Mouse (Mus musculus) forebrain, embryonic 14.5 days (tissue): ENCODE measurements around the gene Acmsd. TPM values are rescaled to one million over a fixed set of nuclear protein-coding genes. Genes with fewer than 3 reads are reported as not detected.
A peak's percentile ranks its signal among the peaks of the same experiment; 100 is the strongest.
"Not testable (repeated sequence)": the region's sequence is repeated elsewhere in the genome, so short reads cannot be mapped to it uniquely, and the experiment has no call there.

Experiments used
- ATAC-seq: fragments of 200-750 bp; cut with Nextera tagmentation; 2 replicates; pipeline ENCODE4 v1.8.0; 2017; ENCODE audit warnings: mild to moderate bottlenecking, moderate library complexity
- DNase-seq: peaks from one replicate; pipeline ENCODE4 v3.0.0-alpha.2; 2015; ENCODE audit warnings: low spot score
- H3K27ac ChIP-seq: fragments of 300-500 bp; sonication (generic); 2 replicates; pipeline ENCODE4 v1.5.1; 2014; ENCODE audit warnings: low read depth, mild to moderate bottlenecking, control low read depth, low read length, moderate library complexity
- H3K27me3 ChIP-seq: fragments of 300-500 bp; sonication (generic); replicated peaks from 2 replicates; pipeline ENCODE4 v1.6.1; 2014; ENCODE audit warnings: low read length, control low read depth, mixed read lengths; ENCODE audit not compliant: control insufficient read depth, insufficient read depth
- H3K36me3 ChIP-seq: fragments of 300-500 bp; sonication (generic); 2 replicates; pipeline ENCODE4 v1.6.1; 2014; ENCODE audit warnings: low read length, control low read depth; ENCODE audit not compliant: control insufficient read depth, insufficient read depth
- H3K4me1 ChIP-seq: fragments of 300-500 bp; sonication (generic); 2 replicates; pipeline ENCODE4 v1.6.1; 2014; ENCODE audit warnings: antibody characterized with exemption, low read length, control low read depth; ENCODE audit not compliant: control insufficient read depth, insufficient read depth
- H3K4me2 ChIP-seq: fragments of 300-500 bp; sonication (generic); 2 replicates; pipeline ENCODE4 v1.6.1; 2014; ENCODE audit warnings: mild to moderate bottlenecking, control low read depth, low read length
- H3K4me3 ChIP-seq: fragments of 300-500 bp; sonication (generic); 2 replicates; pipeline ENCODE4 v1.5.1; 2014; ENCODE audit warnings: low read depth, low read length, control low read depth
- H3K9ac ChIP-seq: fragments of 300-500 bp; sonication (generic); 2 replicates; pipeline ENCODE4 v1.6.1; 2014; ENCODE audit warnings: mild to moderate bottlenecking, low read length, control low read depth, moderate library complexity
- H3K9me3 ChIP-seq: fragments of 300-500 bp; sonication (generic); replicated peaks from 2 replicates; pipeline ENCODE4 v1.6.1; 2016; ENCODE audit warnings: low read length, control low read depth, mixed read lengths; ENCODE audit not compliant: control insufficient read depth
- WGBS: fragments of 180-500 bp; shearing (Covaris S2); extraction: QIAGEN DNeasy Blood & Tissue Kit; methylation state at CpG from one replicate; pipeline ENCODE4 v1.1.7; 2014; 5-methylcytosine and 5-hydroxymethylcytosine counted together
- polyA plus RNA-seq: library from polyadenylated mRNA; unstranded; fragments of >200 nt; fragmentation: Nextera tagmentation; extraction: Ambion mirVana; gene quantifications from 2 replicates; pipeline ENCODE4 v1.2.1, GENCODE M21; 2014

Acmsd gene
- polyA plus RNA-seq, 1 experiment from 2014 or later = not detected

DNA sequence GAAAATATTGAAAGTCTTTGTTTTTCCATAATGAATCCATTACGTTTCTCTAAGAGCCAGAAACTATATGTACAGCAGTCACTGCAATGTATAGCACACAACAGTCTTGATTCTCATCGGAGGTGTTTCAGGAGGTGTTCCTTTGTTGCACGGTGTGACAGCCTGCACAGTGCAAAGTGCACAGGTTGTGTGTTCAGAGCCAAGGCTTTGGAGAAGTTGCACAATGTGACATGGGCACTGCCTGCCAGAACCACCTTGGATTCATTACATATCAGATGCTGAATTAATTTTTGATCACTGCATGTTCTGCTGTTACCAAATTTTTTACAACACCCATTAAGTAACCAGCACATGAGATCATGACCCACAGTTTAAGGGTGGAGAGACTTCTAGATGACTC lies 3.2 kb downstream of the Acmsd start:
- no peaks in the 10 kb centered on the region for H3K9me3 ChIP-seq
- 85% methylated on average over 3 of the region's 3 CpGs for WGBS
- H3K27me3 ChIP-seq = no peaks in the 10 kb centered on the region

DNA sequence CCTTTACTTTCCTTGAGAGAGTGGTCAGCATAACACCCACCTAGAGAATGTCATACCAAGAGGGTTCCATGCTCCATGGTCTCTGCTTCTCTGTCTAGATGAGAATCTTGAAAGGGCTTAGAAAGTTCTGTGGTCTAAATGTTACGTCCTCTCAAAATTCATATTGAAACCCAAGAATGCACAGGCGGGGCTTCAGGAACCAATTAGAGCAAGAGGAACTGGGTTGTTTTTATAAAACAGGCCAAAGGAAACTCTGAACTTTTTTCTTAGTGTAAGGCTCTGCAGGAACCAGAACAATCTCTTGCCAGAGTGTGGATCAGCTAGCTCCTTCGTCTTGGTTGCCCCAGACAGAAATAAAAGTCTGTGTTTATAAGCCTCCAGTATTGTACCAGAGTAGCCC lies 3.6 kb downstream of the Acmsd start:
- DNase-seq = no peak
- H3K27ac ChIP-seq = no peak overlapping the region
- no peaks in the 10 kb centered on the region for H3K9me3 ChIP-seq
- H3K27me3 ChIP-seq = no peaks in the 10 kb centered on the region
- H3K4me3 ChIP-seq = no peak overlapping the region
- no peak for ATAC-seq
- no peak overlapping the region for H3K4me2 ChIP-seq
- no peaks in the 10 kb centered on the region for H3K36me3 ChIP-seq
- no peaks in the 10 kb centered on the region for H3K4me1 ChIP-seq
- no peak overlapping the region for H3K9ac ChIP-seq
- 74% methylated on average over 3 of the region's 3 CpGs for WGBS

More for the DNA sequence above, 3.2 kb downstream of the Acmsd start:
- DNase-seq (no peak), ATAC-seq (no peak)
- H3K9ac ChIP-seq = no peak overlapping the region
- H3K4me2 ChIP-seq = no peak overlapping the region
- H3K4me1 ChIP-seq = no peaks in the 10 kb centered on the region
- no peaks in the 10 kb centered on the region for H3K36me3 ChIP-seq
- no peak overlapping the region for H3K27ac ChIP-seq
- H3K4me3 ChIP-seq = no peak overlapping the region

DNA sequence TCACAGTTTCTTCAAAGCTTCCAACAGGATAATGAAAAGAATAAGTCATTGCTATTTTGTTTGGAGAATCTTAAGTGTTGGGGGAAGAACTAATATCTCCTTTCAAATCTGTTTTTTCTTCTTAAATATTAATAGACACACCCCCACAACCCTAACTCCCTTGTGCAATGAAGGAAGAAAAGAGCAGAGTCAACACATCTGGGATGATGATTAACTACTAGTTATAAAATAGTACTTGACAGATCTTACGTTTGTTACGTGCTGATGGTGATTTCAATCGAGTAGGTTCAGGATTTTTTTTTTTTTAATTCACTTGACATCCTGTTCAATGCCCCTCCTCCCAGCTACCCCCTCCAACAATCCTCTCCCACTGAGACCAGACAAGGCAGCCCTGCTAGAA lies 6.1 kb downstream of the Acmsd start:
- H3K4me2 ChIP-seq = no peak overlapping the region
- H3K4me3 ChIP-seq = no peak overlapping the region
- no peak overlapping the region for H3K27ac ChIP-seq
- DNase-seq = no peak
- no peaks in the 10 kb centered on the region for H3K4me1 ChIP-seq
- no peaks in the 10 kb centered on the region for H3K36me3 ChIP-seq
- 83% methylated on average over 3 of the region's 3 CpGs for WGBS
- no peak overlapping the region for H3K9ac ChIP-seq
- no peaks in the 10 kb centered on the region for H3K9me3 ChIP-seq
- no peak for ATAC-seq
- H3K27me3 ChIP-seq = no peaks in the 10 kb centered on the region

DNA sequence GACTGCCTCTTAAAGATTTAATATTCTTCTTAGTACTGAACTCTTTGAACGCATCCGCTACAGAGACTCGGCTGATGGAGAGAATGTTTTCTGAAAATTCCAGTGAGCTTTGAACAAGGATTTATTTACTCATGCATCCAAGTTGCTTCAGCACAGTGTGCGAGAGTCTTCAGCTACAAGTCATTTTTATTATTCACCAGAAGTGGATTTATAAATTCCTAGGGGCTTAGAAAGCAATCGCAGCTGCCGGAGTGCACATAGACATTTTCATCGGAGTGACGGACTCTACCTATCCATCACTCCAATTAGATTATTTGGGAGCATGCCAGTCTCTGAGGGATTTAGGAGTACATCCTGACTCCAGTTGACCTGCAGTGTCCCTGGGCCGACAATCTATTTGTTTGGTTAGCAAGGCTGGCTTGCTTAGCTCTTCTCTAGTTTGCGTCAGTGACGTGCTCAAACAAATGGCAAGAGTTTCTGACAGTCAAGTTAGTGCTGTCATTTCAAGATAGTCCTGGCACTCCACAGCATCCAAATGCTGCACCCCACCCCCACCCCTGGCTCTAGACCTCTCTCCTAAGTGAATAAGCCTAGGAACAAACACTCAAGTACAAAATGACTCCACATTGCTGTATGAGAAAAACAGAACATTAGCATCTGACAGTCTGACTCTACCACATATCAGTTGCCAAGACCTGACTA lies 21.3 kb downstream of the Acmsd start:
- DNase-seq (no peak), ATAC-seq (no peak)
- WGBS = 84% methylated on average over 11 of the region's 11 CpGs
- no peak overlapping the region for H3K4me3 ChIP-seq
- H3K36me3 ChIP-seq = no peaks in the 10 kb centered on the region
- no peak overlapping the region for H3K4me2 ChIP-seq
- H3K27ac ChIP-seq = no peak overlapping the region
- no peaks in the 10 kb centered on the region for H3K4me1 ChIP-seq
- no peaks in the 10 kb centered on the region for H3K9me3 ChIP-seq
- H3K27me3 ChIP-seq = no peaks in the 10 kb centered on the region
- no peak overlapping the region for H3K9ac ChIP-seq

DNA sequence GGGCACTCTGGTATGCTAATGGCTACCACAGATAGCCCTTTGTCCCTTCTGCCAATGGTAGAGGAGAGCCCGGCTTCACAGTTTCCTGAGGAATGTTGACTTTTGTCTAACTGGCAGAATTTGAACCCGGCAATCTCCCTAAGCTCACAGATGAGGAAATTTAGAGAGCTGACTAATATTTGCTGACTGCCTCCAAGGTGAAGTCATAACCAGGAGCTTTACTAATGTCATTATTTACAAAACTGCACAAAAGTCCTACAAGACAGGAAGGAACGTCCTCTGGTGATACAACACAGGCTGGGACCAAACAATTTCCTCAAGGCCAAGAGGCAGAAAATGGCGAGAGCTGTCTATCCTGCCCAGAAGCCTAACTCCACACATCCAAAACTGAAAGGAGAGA lies 26.6 kb downstream of the Acmsd start:
- ATAC-seq = no peak

DNA sequence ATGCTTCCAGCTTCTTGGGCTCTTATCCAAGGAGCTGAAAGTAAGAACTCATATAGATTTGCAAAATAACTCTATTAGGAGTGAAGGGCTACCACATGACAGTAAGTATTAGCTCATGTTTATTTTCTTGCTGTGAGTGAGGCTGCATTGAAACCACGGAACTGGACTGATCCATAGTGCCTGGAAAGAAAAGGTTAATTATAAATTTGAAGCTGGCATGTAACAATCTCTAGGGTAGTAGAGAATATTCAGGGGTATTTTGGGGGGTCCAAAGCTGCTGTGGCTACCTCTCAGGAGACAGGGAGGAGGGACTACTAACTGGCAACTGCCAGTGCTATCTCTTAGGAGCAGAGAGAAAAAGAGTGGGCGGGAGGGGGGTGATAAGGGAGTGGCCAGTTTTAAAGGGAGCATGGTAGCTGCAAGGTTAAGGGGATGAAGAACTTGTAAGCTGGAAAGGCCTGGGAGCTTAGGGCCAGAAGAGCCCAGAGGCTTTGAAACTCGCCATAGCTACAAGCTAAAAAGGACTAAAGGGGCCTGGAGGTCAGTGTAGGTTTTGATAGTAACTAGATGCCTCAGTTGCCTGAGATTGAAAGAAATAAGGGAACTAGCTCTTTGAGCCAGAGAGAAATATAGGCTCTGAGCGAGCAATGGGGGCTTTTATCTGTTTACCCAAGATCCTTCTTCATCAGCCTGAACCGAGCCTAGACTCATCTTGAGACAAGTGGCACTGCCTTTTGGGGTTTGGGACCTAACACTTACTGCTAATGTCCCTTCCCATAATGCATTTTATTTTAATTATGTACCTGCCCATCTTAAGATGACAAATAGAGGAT lies 27.3 kb downstream of the Acmsd start:
- Histone ChIP-seq H3K9me3 (no peaks in the 10 kb centered on the region), H3K27ac (no peak overlapping the region), H3K4me3 (no peak overlapping the region), H3K4me2 (no peak overlapping the region), H3K9ac (no peak overlapping the region), H3K27me3 (no peaks in the 10 kb centered on the region), H3K36me3 (no peaks in the 10 kb centered on the region), H3K4me1 (no peaks in the 10 kb centered on the region)
- ATAC-seq = no peak
- WGBS = 66% methylated on average over 5 of the region's 5 CpGs
- DNase-seq = no peak

More for the DNA sequence above, 26.6 kb downstream of the Acmsd start:
- no peaks in the 10 kb centered on the region for H3K4me1 ChIP-seq
- DNase-seq = no peak
- H3K27ac ChIP-seq = no peak overlapping the region
- no peaks in the 10 kb centered on the region for H3K9me3 ChIP-seq
- no peaks in the 10 kb centered on the region for H3K27me3 ChIP-seq
- H3K9ac ChIP-seq = no peak overlapping the region
- H3K4me3 ChIP-seq = no peak overlapping the region
- WGBS = 79% methylated on average over 4 of the region's 4 CpGs
- H3K4me2 ChIP-seq = no peak overlapping the region
- no peaks in the 10 kb centered on the region for H3K36me3 ChIP-seq

DNA sequence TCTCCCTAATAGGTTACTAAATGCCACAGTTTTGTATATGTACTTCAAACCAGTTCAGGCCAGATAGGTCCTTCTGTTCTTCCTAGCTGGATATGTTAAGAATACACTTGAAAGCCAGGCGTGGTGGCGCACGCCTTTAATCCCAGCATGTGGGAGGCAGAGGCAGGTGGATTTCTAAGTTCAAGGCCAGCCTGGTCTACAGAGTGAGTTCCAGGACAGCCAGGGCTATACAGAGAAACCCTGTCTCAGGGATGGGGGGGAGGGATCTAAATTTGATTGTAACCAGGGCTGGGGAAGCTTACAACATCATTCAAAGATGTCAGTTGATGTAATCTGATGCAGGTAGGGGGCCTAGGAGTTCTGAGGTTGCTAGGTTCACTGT lies 27.9 kb downstream of the Acmsd start:
- 96% methylated on average over 3 of the region's 3 CpGs for WGBS

DNA sequence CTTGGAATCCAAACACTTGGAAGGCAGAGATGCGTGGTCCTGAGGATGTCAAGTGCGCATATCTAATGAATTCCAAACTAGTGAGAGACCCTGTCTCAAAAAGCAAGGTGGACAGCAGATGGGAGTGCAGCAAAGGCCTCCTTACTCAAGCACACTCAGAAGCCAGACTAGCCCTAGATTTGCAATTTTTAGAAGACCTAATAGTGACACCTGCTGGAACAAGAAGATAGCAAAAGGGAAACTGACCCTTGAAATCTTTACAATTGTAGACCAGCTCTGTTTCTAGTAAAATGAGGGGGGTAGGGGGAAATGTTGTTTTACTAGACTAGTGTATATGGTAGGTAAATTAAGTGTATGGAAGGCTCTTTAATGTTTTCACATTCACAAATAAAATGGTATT lies 36.3 kb downstream of the Acmsd start:
- no peak overlapping the region for H3K9ac ChIP-seq
- ATAC-seq (no peak), DNase-seq (peak; percentile 48)
- no peaks in the 10 kb centered on the region for H3K9me3 ChIP-seq
- 60% methylated on average over 2 of the region's 2 CpGs for WGBS
- no peak overlapping the region for H3K27ac ChIP-seq
- H3K27me3 ChIP-seq = no peaks in the 10 kb centered on the region
- H3K4me1 ChIP-seq = no peaks in the 10 kb centered on the region
- no peaks in the 10 kb centered on the region for H3K36me3 ChIP-seq
- H3K4me2 ChIP-seq = no peak overlapping the region
- H3K4me3 ChIP-seq = no peak overlapping the region

More for the DNA sequence above, 27.9 kb downstream of the Acmsd start:
- H3K4me3 ChIP-seq, DNase-seq, H3K27ac ChIP-seq, H3K36me3 ChIP-seq, H3K4me2 ChIP-seq, H3K4me1 ChIP-seq, H3K27me3 ChIP-seq, H3K9ac ChIP-seq, H3K9me3 ChIP-seq, ATAC-seq: not testable (repeated sequence)

DNA sequence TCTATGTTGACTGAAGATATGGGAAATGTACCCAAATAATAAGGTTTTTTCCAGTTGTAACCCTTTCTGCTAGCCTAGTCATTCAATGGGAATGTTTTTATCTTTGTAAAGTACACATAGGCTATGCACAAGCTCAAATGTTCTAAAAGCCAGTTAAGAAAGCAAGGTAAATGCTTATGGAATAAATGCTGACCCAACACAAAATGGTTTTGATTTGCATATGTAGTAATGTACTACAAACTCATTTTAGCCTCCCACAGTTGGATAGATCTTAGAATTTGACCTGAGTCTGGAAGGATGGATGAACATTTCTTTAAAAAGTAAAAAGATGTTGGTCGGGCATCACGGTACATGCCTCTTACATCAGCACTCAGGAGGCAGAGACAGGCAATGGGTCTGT lies 37.5 kb downstream of the Acmsd start:
- H3K9me3 ChIP-seq = no peaks in the 10 kb centered on the region
- no peak overlapping the region for H3K4me3 ChIP-seq
- ATAC-seq (no peak), DNase-seq (no peak)
- no peaks in the 10 kb centered on the region for H3K4me1 ChIP-seq
- 89% methylated on average over 2 of the region's 2 CpGs for WGBS
- H3K9ac ChIP-seq = no peak overlapping the region
- no peak overlapping the region for H3K27ac ChIP-seq
- no peaks in the 10 kb centered on the region for H3K36me3 ChIP-seq
- no peak overlapping the region for H3K4me2 ChIP-seq
- no peaks in the 10 kb centered on the region for H3K27me3 ChIP-seq
